Mouse (Mus musculus) kidney, postnatal 14 days (tissue): Measurements from ENCODE around the gene Tbce.

ENCODE experiments used
- DNase-seq: peaks from one replicate; pipeline ENCODE4 v3.0.0; 2022; ENCODE audit warnings: mixed read lengths

The Tbce gene

DNA sequence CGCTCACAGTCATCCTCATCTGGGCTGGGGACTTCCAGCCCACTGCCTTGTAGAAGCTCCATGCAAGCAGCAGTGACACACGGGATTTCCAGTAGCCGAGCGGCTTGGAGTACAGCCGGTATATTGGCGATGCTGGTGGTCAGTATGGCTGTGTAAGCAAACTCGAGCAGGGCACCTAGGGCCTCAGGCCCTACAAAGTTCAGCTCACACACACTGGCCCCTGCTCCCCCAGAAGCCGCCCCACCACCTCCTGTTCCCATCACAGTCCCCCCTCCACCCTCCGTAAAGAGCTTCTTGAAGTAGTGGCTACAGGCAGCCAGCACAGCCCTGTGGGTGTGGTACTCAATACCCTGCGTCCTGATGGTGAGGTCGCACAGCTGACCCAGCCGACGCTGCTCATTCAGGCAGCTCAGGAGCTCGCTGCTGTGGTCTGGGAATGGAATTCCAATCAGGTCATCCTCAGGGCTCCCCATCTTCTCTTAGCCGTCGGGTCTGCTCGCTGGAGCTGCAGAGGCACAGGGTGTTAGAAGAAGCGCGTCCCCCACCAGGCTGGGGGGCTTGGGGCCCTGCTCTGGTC lies 74.0 kb downstream of the Tbce start:
- no peak for DNase-seq

DNA sequence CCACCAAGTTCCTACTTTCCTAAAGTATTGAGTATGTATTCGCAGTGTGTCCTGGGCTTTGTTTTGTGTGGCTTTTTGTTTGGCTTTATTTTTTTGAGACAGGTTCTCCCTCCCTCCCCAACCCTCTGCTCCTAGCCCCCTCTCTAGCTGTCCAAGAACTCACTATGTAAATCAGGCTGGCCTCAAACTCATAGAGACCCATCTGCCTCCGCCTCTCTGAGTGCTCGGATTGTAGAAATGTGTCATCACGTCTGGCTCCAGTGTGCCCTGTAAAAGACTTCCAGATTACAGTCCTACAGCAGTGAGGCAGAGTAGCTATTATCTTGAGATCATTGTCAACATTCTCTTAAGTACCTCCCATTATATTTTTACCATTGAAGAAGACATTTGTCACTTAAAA lies 78.4 kb downstream of the Tbce start:
- no peak for DNase-seq

DNA sequence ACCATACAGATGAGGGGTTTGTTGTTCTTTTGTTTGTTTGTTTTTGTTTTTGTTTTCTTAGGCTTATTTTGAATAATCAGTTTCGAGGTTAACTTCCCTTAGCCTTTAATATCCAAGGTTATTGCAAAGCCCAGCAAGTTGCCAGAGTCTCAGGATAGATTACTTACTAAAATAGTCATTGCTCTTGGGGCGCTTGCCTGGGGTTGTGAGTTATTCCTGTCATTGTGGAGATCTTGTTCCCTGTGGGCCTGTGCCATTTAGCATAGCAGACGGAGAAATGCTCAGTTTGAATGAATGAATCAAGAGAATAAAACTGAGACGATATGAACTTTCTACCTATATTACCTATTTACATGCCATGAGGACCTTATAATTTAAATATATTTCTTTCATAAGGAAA lies 79.2 kb downstream of the Tbce start:
- no peak for DNase-seq

DNA sequence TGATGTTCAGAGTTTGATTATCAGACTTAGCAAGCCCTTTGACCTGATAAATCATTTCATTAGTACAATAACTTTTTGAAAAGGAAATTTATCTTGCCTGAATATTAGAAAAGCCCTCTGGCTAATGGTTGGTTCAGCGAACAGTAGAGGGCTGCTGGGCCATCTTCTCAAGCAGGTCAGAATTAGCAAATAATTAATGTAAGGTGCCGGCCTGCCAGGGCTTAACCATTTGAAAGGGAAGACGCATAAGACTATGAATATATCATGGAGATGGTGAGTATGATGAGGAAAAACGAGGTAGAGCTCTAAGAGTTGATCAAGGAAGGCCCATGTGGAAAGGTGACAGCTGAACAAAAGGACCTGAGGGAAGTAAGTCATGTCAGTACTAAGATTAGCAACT lies 82.8 kb downstream of the Tbce start:
- DNase-seq: peak; percentile 9

DNA sequence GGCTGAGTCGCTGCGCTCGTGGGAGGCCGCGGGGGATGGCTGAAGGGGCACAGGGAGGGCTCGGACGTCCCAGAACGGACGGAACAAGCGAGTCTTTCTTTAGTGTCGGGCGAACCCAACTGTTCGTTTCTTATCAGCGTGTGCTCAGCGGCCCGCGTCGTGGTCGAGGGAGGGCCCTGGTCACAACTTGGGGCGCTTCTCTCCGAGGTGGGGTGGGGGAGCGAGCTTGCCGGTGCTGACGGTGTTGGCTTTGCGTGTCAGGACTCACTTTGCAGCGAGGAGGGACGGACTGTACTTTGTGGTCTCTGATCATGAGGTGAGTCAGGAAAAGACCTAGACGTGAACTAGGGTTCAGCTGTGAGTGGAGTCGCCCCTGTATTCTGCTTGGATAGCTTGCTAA lies 84.5 kb downstream of the Tbce start:
- DNase-seq: peak; percentile 57

DNA sequence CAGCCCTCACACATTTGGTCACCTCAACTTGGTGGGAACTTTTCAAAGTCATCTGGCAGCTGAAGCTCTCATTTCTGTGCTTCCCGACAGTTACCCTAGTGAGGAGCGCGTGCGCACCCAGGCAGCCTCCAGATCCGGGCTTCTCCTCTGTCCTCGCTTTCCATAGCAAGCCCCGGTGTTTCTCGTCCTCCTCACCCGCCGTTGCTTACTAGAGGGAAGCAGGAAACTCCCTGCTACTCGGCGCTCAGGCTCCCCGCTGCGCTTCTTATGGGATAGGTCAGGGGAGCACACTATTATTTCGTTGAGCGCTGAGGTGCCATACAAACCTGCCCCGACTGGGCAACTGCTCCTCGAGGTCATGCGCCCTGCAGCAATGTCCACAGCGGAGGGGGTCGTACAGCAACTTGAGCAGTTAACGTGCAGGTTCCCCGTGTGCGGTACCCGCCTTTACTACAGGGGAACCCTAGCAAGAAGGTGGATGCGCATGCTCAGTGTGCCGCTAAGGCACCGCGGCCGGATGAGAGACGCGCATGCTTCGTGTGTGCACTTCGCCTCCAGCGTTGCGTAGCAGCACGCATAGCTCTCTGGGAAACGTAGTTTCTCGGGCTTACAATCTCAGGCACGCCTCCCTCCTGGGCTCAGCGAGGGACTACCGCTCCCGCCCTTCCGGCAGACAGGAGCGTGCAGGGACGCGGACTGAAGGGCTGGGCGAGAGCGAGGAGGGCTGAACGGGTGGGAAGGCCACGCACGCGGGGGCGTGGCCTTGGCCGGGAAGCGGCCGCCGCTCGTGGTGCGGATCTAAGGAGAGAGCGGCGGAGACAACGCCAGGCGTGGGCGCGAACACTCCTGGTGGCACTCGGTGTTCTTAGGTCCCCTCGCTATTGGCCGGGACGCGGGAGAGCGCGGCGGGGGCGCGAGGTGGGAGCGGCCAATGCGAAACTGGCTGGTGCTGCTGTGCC lies 85.3 kb downstream of the Tbce start, which contains the start of gene B3galnt2:
B3galnt2 (plus strand) TSS at position 596 of the 959 bp plus-strand sequence.
- peak; percentile 99 for DNase-seq
